Mouse (Mus musculus) cerebellum, adult 11-12 months (tissue): ENCODE data around the gene Stox1.

Experiments used
- DNase-seq: peaks from one replicate; pipeline ENCODE4 v3.0.0; 2022

The Stox1 gene

GRCm38 (mm10) chr10:62664963-62665590 lies 60.9 kb downstream of the Stox1 start:
- no peak for DNase-seq

DNA sequence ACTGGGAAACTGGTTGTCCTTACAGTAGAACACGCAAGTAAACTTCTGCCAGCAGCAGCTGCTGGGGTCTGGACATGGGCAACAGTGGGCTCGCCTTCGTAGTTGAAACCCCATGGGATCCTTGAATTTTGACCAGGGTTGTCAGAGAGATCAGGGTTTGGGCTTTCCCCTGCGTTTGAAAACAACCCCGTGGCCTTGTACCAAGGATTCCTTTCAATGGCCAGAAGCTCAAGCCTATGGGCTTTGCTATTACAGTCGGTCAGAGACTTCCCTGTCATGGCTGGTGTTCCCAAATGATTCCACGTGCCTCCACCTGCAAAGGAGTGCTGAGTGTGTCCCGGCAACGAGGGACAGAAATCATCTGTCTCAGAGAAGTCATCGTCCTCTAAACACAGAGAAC lies 61.8 kb downstream of the Stox1 start:
- no peak for DNase-seq

DNA sequence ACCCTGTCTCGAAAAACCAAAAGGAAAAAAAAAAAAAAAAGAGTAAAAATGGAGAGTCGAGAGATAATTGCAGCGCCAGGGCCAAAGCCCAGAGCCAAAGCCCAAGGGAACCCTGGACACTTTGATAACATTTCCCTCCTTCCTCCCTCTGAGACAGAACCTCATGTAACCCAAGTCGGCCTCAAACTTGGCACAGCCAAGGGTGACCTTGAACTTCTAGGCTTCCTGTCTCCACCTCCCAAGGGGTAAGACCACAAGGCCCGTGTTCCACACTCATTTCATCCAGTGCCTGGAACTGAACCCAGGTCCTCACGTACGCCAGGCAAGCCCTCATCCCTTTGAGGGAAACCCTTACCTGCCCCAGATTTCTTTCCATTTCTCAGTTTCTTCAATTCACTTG lies 69.2 kb downstream of the Stox1 start:
- DNase-seq: no peak

- no peak for DNase-seq
These were observed 74.0 kb downstream of the Stox1 start for GRCm38 (mm10) chr10:62651961-62652360.

- peak; percentile 100 for DNase-seq
These were observed 74.8 kb downstream of the Stox1 start, which contains the start of gene Ddx50 for GRCm38 (mm10) chr10:62650881-62651810. Gene Ddx50, minus strand, starts transcription at chr10:62651218.

- no peak for DNase-seq
These were observed 75.6 kb downstream of the Stox1 start for GRCm38 (mm10) chr10:62650358-62650782.
